Mouse (Mus musculus) hindbrain, embryonic 11.5 days (tissue): ENCODE results near the gene Trim39. TPM values are rescaled to one million over a fixed set of nuclear protein-coding genes. Genes with fewer than 3 reads are reported as not detected.

ENCODE experiments used
- polyA plus RNA-seq: library from polyadenylated mRNA; unstranded; fragments of >200 nt; fragmentation: Nextera tagmentation; extraction: Ambion mirVana; gene quantifications from 2 replicates; pipeline ENCODE4 v1.2.1, GENCODE M21; 2014

Trim39 gene
- polyA plus RNA-seq, 1 experiment from 2014 or later, result 22.3 TPM

Other genes starting within 250 kb of the Trim39 start
- gene H2-T23, start 239.4 kb downstream of the Trim39 start, polyA plus RNA-seq, result 3.0 and 4.0 TPM in 2 replicates
- gene H2-T22, start 229.5 kb downstream of the Trim39 start, polyA plus RNA-seq, result 7.0 and 8.3 TPM in 2 replicates
- gene Gm6034, start 229.3 kb downstream of the Trim39 start, polyA plus RNA-seq, result not detected in 2 replicates
- gene Gm11127, start 213.9 kb downstream of the Trim39 start, polyA plus RNA-seq, result not detected in 2 replicates
- gene Gm19684, start 150.6 kb downstream of the Trim39 start, polyA plus RNA-seq, result not detected in 2 replicates
- not detected in 2 replicates for gene Gm7030, start 142.8 kb downstream of the Trim39 start, polyA plus RNA-seq
- gene Gm8909, start 103.7 kb downstream of the Trim39 start, polyA plus RNA-seq, result not detected in 2 replicates
- gene H2-T3, start 82.0 kb downstream of the Trim39 start, polyA plus RNA-seq, result not detected in 2 replicates
- gene Rpp21, start 14.2 kb downstream of the Trim39 start, polyA plus RNA-seq, result 86.4 and 91.0 TPM in 2 replicates
- not detected in 2 replicates for gene H2-M10.2, start 14.2 kb upstream of the Trim39 start, polyA plus RNA-seq
- gene H2-M10.1, start 53.9 kb upstream of the Trim39 start, polyA plus RNA-seq, result not detected in 2 replicates
- not detected in 2 replicates for gene H2-M10.3, start 96.2 kb upstream of the Trim39 start, polyA plus RNA-seq
- not detected in 2 replicates for gene H2-M10.4, start 190.1 kb upstream of the Trim39 start, polyA plus RNA-seq